Mouse (Mus musculus) olfactory bulb, adult 2 months (tissue): ENCODE data around the gene Krt86. TPM values are rescaled to one million over a fixed set of nuclear protein-coding genes. Genes with fewer than 3 reads are reported as not detected.

Experiments
- H3K27ac ChIP-seq: fragments of 200-500 bp; 2 replicates; pipeline ENCODE4 v1.5.1; 2012; ENCODE audit warnings: low read depth, low read length; ENCODE audit not compliant: insufficient read depth
- H3K4me1 ChIP-seq: fragments of 200-500 bp; 2 replicates; pipeline ENCODE4 v1.6.1; 2012; ENCODE audit warnings: low read length; ENCODE audit not compliant: control insufficient read depth, insufficient read depth
- H3K4me3 ChIP-seq: fragments of 200-500 bp; 2 replicates; pipeline ENCODE4 v1.5.1; 2012; ENCODE audit warnings: mild to moderate bottlenecking, low read depth, low read length, moderate library complexity; ENCODE audit not compliant: insufficient read depth
- CTCF ChIP-seq: fragments of 200-500 bp; IDR thresholded peaks from 2 replicates; pipeline ENCODE4 v1.5.1; 2012; ENCODE audit warnings: low read depth, mild to moderate bottlenecking, low read length, moderate library complexity; ENCODE audit not compliant: insufficient read depth
- POLR2A ChIP-seq: fragments of 200-500 bp; IDR thresholded peaks from 2 replicates; pipeline ENCODE4 v1.6.1; 2012; ENCODE audit warnings: mild to moderate bottlenecking, low read depth, low read length, moderate library complexity; ENCODE audit not compliant: insufficient read depth
- WGBS: fragments of 180-500 bp; shearing (Covaris S2); methylation state at CpG from one replicate; pipeline ENCODE4 v1.1.7; 2018; 5-methylcytosine and 5-hydroxymethylcytosine counted together
- polyA plus RNA-seq: library from polyadenylated mRNA; stranded (reverse); fragments of >200 nt; gene quantifications from 2 replicates; pipeline ENCODE4 v1.2.4, GENCODE M21; 2012; ENCODE audit warnings: low replicate concordance; ENCODE audit not compliant: missing spikeins, insufficient read depth, insufficient read length

Gene Krt86
- polyA plus RNA-seq, 1 experiment: not detected

DNA sequence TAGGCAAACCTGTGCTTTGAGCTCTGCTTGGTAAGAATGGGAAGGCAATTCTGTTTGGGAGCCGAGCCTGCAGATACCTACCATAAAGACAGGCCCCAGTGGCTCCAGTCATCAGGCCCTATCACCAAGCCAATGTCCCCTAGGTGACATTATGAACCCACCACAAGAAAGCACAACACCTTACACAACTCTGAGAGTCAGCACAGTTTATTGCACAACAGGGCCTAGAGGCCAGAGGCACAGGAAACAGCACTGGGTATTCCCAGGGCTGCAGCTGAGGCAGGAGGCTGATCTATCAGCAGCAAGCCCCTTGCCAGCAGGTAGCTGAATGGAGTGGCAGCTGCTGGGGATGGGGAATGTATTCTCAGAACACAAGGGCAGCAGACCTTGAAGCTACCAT, 11.7 kb downstream of the Krt86 start:
- no peaks in the 10 kb centered on the region for H3K4me1 ChIP-seq
- no peak overlapping the region for H3K27ac ChIP-seq
- 96% methylated on average over 1 of the region's 1 CpGs for whole genome bisulfite sequencing
- H3K4me3 ChIP-seq: no peak overlapping the region
- TF ChIP-seq POLR2A (no peak), CTCF (no peak)

GRCm38 (mm10) chr15:101485911-101486635, 12.8 kb downstream of the Krt86 start:
- 79% methylated on average over 11 of the region's 11 CpGs for WGBS
- TF ChIP-seq POLR2A (no peak), CTCF (no peak)
- H3K27ac ChIP-seq: no peak overlapping the region
- no peaks in the 10 kb centered on the region for H3K4me1 ChIP-seq
- H3K4me3 ChIP-seq: no peak overlapping the region

DNA sequence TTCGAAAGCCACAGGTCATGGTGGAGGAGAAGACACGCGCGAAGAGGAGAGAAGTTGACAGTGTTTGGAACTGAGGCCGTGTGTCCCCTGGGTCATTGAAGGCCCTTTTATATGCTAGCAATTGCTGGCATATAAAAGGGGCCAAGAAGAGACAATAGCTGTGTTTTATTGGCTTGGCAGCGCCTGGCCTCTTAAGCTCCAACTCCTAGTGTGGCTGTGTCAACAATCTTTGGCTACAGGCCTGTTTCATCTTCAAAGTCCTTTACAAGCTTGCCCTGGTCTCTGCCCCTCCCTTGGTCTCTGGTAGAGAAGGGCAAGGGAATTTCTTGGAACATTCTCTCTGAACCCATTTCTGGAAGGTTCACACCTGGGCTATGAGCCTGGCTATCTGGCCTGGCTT, 18.2 kb downstream of the Krt86 start, which contains the start of gene Krt83:
TSS of gene Krt83 (minus strand) at position 82 of the 400 bp plus-strand sequence.
- WGBS: 65% methylated on average over 6 of the region's 6 CpGs
- H3K4me3 ChIP-seq: no peak within 1 kb of the TSS
- 0 out of 2 replicates have a peak, but pooled peaks cover 3% of the 10 kb centered on the region for H3K4me1 ChIP-seq
- H3K27ac ChIP-seq: no peak within 1 kb of the TSS
- TF ChIP-seq CTCF (no peak), POLR2A (no peak)

DNA sequence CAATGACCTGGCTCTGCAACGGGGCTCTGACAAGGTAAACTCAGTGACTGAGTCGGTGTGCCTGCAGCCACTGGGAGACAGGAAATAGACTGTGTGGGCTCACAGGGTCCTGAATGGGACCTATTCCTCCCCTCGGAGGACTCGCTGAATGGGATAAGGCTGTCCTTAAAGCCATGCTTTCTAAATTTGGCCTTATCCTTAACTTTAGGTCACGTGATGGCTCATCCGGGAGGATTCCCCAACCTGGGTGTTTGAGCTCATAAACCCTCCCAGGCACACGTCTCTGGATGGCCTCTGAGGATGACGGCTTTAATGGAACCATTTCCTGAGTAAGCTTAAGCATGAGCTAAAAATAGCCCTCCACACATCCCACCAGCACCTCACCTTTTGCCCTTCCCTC, 19.4 kb downstream of the Krt86 start:
- TF ChIP-seq POLR2A (no peak), CTCF (no peak)
- no peak overlapping the region for H3K4me3 ChIP-seq
- WGBS: 77% methylated on average over 8 of the region's 8 CpGs

DNA sequence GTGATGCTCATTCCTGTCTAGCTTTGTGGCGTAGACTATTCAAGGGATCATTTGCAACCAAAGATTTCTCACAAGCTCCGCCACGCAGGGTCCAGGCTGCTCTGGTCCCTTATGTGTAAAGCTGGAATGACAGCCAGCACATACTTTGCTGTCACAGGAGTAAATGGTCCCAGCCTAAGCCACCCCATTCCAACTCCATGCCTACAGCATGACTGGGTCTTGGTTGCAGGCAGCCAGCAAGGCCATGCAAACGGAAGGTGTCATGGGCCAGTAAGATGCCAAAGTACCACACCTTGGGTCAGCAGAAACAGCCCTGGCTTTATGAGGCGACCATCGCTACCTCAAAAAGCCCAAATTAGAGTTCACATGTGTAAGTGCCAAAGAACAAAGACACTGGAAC, 20.4 kb downstream of the Krt86 start:
- Histone ChIP-seq H3K4me3 (no peak overlapping the region), H3K27ac (no peak overlapping the region), H3K4me1 (peaks cover 7% of the 10 kb centered on the region; the same call in 1 of the 2 replicates)
- TF ChIP-seq CTCF: no peak
- no peak for TF ChIP-seq POLR2A
- WGBS: 93% methylated on average over 6 of the region's 6 CpGs

More for the DNA sequence above, 19.4 kb downstream of the Krt86 start:
- H3K4me1 ChIP-seq: peaks cover 7% of the 10 kb centered on the region; the same call in 1 of the 2 replicates
- H3K27ac ChIP-seq: no peak overlapping the region

GRCm38 (mm10) chr15:101494203-101494602, 20.9 kb downstream of the Krt86 start:
- Histone ChIP-seq H3K4me3 (no peak overlapping the region), H3K27ac (no peak overlapping the region), H3K4me1 (peaks cover 7% of the 10 kb centered on the region; the same call in 1 of the 2 replicates)
- TF ChIP-seq POLR2A: no peak
- TF ChIP-seq CTCF: no peak
- 76% methylated on average over 1 of the region's 1 CpGs for WGBS

GRCm38 (mm10) chr15:101495266-101495665, 22.0 kb downstream of the Krt86 start:
- H3K27ac ChIP-seq: no peak overlapping the region
- H3K4me3 ChIP-seq: no peak overlapping the region
- WGBS: 85% methylated on average over 8 of the region's 8 CpGs
- TF ChIP-seq CTCF: no peak
- no peak for TF ChIP-seq POLR2A
- H3K4me1 ChIP-seq: peaks cover 7% of the 10 kb centered on the region; the same call in 1 of the 2 replicates

DNA sequence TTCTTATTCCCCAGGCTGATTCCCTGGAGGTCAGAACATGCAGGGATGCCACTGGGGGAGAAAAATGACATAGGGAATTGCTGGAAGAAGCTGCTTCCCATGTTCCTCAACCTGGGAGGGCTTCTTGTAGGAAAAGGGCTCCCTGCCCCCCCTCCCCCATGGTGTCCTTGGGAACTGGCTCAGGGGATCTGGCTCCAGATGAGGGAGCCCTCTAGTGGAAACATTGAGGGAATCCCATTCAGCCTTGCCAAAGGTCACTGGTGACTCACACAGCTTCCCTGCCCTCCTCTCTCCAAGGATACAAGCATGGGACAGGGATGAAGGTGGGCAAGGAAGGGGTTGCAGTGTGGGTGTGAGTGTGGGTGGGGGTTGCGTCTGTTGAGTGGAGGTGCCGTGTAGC, 23.9 kb downstream of the Krt86 start:
- no peak for TF ChIP-seq POLR2A
- TF ChIP-seq CTCF: peak; percentile 30; the same call in 1 of the 2 replicates
- WGBS: 87% methylated on average over 2 of the region's 2 CpGs
- peaks cover 4% of the 10 kb centered on the region; the same call in 1 of the 2 replicates for H3K4me1 ChIP-seq
- no peak overlapping the region for H3K27ac ChIP-seq
- no peak overlapping the region for H3K4me3 ChIP-seq

DNA sequence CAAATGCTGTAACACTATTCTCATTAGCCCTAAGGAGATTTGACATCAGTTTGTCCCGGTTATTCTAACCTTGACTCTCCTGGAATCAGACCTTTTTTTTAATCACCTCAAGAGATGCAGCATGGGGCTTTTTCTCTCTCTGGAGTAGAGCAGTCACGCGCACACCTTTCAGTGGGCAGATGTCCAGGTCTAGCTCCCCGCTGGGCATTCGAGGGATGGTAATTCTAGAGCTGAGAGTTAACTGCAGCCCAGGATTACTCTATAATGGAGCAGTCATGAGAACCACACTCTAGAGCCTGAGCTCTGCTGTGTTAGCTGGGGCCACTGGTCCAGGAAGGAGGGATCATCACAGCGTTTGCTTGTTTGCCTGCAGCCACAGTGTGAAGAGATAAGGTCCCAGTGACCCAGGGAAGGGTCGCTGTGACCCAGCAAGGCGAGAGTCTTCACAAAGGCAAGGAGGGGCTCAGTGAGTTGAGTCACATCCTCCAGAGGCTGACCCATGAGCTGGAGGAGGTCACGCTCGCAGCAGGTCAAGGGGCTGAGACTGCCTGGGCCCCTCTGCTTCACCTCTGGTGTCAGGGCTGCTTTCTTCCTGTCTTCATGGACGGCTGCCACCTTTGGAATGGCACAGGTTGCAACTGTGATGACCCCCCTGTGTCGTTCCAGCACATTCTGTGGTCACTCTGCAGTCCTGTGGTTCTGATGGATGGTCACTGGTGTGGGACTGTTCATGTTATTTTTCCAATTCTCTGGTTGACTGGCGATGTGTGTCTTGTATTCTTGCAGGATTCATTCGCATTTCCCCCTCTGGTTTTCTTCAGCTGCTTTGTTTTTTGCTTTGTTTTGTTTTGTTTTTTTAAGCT, 33.8 kb downstream of the Krt86 start:
- Histone ChIP-seq H3K4me3 (no peak overlapping the region), H3K27ac (no peak overlapping the region), H3K4me1 (no peaks in the 10 kb centered on the region)
- TF ChIP-seq CTCF (no peak), POLR2A (no peak)
- WGBS: 80% methylated on average over 14 of the region's 14 CpGs
